Mouse (Mus musculus) midbrain, postnatal 0 days (tissue): ENCODE measurements around the gene Ubqln2. TPM values are rescaled to one million over a fixed set of nuclear protein-coding genes. Genes with fewer than 3 reads are reported as not detected.

Experiments used
- ATAC-seq: fragments of 200-750 bp; cut with Nextera tagmentation; 2 replicates; pipeline ENCODE4 v1.8.0; 2017; ENCODE audit warnings: moderate number of reproducible peaks, mild to moderate bottlenecking, moderate TSS enrichment, moderate library complexity; ENCODE audit not compliant: low FRiP score
- DNase-seq: peaks from one replicate; pipeline ENCODE4 v3.0.0-alpha.2; 2015; ENCODE audit warnings: low spot score
- H3K27ac ChIP-seq: fragments of 300-500 bp; sonication (generic); 2 replicates; pipeline ENCODE4 v1.5.1; 2014; ENCODE audit warnings: low read depth, mild to moderate bottlenecking, low read length, mixed read lengths
- H3K27me3 ChIP-seq: fragments of 300-500 bp; sonication (generic); 2 replicates; pipeline ENCODE4 v1.6.1; 2014; ENCODE audit warnings: low read length, control low read depth, mixed read lengths; ENCODE audit not compliant: insufficient read depth
- H3K36me3 ChIP-seq: fragments of 300-500 bp; sonication (generic); 2 replicates; pipeline ENCODE4 v1.6.1; 2014; ENCODE audit warnings: low read length, control low read depth, mixed read lengths; ENCODE audit not compliant: insufficient read depth
- H3K4me1 ChIP-seq: fragments of 300-500 bp; sonication (generic); 2 replicates; pipeline ENCODE4 v1.6.1; 2014; ENCODE audit warnings: mild to moderate bottlenecking, control low read depth, antibody characterized with exemption, low read length, mixed read lengths; ENCODE audit not compliant: insufficient read depth
- H3K4me2 ChIP-seq: fragments of 300-500 bp; sonication (generic); 2 replicates; pipeline ENCODE4 v1.6.1; 2014; ENCODE audit warnings: low read depth, mild to moderate bottlenecking, low read length, mixed read lengths; ENCODE audit not compliant: poor library complexity, severe bottlenecking
- H3K4me3 ChIP-seq: fragments of 300-500 bp; sonication (generic); 2 replicates; pipeline ENCODE4 v1.5.1; 2014; ENCODE audit warnings: low read depth, mild to moderate bottlenecking, low read length, moderate library complexity
- H3K9ac ChIP-seq: fragments of 300-500 bp; sonication (generic); replicated peaks from 2 replicates; pipeline ENCODE4 v1.6.1; 2014; ENCODE audit warnings: mild to moderate bottlenecking, low read length, moderate library complexity, mixed read lengths; ENCODE audit not compliant: poor library complexity, severe bottlenecking
- H3K9me3 ChIP-seq: fragments of 300-500 bp; sonication (generic); 2 replicates; pipeline ENCODE4 v1.6.1; 2016; ENCODE audit warnings: low read length, control low read depth
- CTCF ChIP-seq: IDR thresholded peaks from 2 replicates; pipeline ENCODE4 v1.5.1; 2016; ENCODE audit warnings: antibody characterized with exemption, mild to moderate bottlenecking
- WGBS: fragments of 180-500 bp; shearing (Covaris S2); extraction: QIAGEN DNeasy Blood & Tissue Kit; methylation state at CpG from one replicate; pipeline ENCODE4 v1.1.7; 2014; 5-methylcytosine and 5-hydroxymethylcytosine counted together
- polyA plus RNA-seq: library from polyadenylated mRNA; unstranded; fragments of >200 nt; fragmentation: Nextera tagmentation; extraction: Ambion mirVana; gene quantifications from 2 replicates; pipeline ENCODE4 v1.2.1, GENCODE M21; 2015
- total RNA-seq: library from RNA; depleted of rRNA; stranded (reverse); fragments of >200 nt; gene quantifications from 2 replicates; pipeline ENCODE4 v1.2.3, GENCODE M21; 2014; rRNA removed

Gene Ubqln2
- total and polyA plus RNA-seq, 2 experiments from 2014 or later = 56.0 to 122 TPM

DNA sequence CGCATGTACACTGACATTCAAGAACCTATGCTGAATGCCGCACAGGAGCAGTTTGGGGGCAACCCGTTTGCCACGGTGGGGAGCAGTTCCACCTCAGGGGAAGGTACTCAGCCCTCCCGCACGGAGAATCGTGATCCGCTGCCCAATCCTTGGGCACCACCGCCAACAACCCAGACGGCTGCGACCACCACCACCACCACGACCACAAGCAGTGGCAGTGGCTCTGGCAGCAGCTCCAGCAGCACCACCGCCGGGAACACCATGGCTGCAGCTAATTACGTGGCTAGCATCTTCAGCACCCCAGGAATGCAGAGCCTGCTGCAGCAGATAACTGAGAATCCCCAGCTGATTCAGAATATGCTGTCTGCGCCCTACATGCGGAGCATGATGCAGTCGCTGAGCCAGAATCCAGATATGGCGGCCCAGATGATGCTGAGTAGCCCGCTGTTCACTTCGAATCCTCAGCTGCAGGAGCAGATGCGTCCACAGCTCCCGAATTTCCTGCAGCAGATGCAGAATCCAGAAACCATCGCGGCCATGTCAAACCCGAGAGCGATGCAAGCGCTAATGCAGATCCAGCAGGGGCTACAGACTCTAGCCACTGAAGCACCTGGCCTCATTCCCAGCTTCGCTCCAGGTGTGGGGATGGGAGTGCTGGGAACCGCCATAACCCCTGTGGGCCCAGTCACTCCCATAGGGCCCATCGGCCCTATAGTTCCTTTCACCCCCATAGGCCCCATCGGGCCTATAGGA lies 1.4 kb downstream of the Ubqln2 start:
- peak overlapping the region; percentile 58 for H3K4me3 ChIP-seq
- H3K4me2 ChIP-seq = peak overlapping the region; percentile 68
- H3K9me3 ChIP-seq = no peaks in the 10 kb centered on the region
- no peaks in the 10 kb centered on the region for H3K4me1 ChIP-seq
- peak overlapping the region; percentile 81 for H3K9ac ChIP-seq
- H3K36me3 ChIP-seq = no peaks in the 10 kb centered on the region
- H3K27me3 ChIP-seq = no peaks in the 10 kb centered on the region
- H3K27ac ChIP-seq = peak overlapping the region; percentile 92
- no peak for TF ChIP-seq CTCF
- DNase-seq = peak; percentile 12
- ATAC-seq = no peak
- WGBS = 29% methylated on average over 32 of the region's 32 CpGs

DNA sequence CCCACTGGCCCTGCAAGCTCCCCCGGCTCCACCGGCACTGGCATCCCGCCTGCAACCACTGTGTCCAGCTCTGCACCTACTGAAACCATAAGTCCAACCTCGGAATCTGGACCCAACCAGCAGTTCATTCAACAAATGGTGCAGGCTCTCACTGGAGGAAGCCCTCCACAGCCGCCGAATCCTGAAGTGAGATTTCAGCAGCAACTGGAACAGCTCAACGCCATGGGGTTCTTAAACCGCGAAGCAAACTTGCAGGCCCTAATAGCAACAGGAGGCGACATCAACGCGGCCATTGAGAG lies 2.0 kb downstream of the Ubqln2 start:
- Histone ChIP-seq H3K4me2 (peak overlapping the region; percentile 68), H3K27ac (peak overlapping the region; percentile 92), H3K9ac (peak overlapping the region; percentile 81), H3K27me3 (no peaks in the 10 kb centered on the region), H3K9me3 (no peaks in the 10 kb centered on the region), H3K36me3 (no peaks in the 10 kb centered on the region), H3K4me1 (no peaks in the 10 kb centered on the region), H3K4me3 (peak overlapping the region; percentile 58)
- no peak for TF ChIP-seq CTCF
- 23% methylated on average over 12 of the region's 12 CpGs for WGBS
- DNase-seq (peak; percentile 24), ATAC-seq (no peak)

DNA sequence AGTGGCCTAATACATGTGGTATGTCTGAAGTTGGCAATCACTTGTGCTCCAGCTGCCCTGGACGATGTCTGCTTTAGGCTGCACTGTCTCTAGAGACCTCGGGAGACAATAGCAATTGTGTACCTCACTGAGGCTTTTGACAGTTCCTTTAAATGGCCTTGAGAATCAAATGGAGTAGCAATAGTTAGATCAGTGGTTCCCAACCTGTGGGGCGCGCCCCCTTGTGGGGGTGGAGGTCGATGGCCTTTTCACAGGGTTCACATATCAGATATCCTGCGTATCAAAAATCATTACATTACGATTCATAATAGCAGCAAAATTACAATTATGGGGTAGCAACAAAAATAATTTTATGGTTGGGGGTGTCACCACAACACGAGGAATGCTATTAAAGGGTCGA lies 7.9 kb downstream of the Ubqln2 start:
- H3K9ac ChIP-seq = no peak overlapping the region
- H3K27me3 ChIP-seq = no peaks in the 10 kb centered on the region
- peak; percentile 52 for TF ChIP-seq CTCF
- no peak overlapping the region for H3K27ac ChIP-seq
- H3K4me3 ChIP-seq = no peak overlapping the region
- H3K4me1 ChIP-seq = no peaks in the 10 kb centered on the region
- WGBS = 42% methylated on average over 9 of the region's 9 CpGs
- H3K9me3 ChIP-seq = no peaks in the 10 kb centered on the region
- H3K4me2 ChIP-seq = no peak overlapping the region
- ATAC-seq (no peak), DNase-seq (no peak)
- no peaks in the 10 kb centered on the region for H3K36me3 ChIP-seq

DNA sequence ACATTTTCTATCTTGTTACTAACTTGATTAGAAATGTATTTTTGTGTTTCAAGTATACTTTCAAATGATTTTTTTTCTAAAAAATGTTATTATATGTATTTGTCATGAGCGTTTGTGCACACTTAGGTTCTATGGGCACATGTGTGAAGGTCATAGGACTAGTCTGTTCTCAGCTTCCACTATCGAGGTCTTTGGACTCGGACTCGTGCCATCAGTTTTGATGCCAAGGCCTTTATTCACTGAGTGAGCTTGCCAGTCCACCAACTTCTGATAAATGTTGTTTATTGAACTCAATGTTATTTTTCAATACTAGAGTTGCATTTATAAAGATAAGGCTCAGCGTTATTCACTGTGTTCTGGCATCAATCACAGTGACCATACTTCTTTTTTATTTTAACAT lies 17.5 kb downstream of the Ubqln2 start:
- WGBS = 80% methylated on average over 5 of the region's 5 CpGs
- TF ChIP-seq CTCF = no peak
- H3K4me2 ChIP-seq = no peak overlapping the region
- H3K27me3 ChIP-seq = no peaks in the 10 kb centered on the region
- no peaks in the 10 kb centered on the region for H3K36me3 ChIP-seq
- ATAC-seq (no peak), DNase-seq (no peak)
- H3K4me3 ChIP-seq = no peak overlapping the region
- H3K4me1 ChIP-seq = no peaks in the 10 kb centered on the region
- no peaks in the 10 kb centered on the region for H3K9me3 ChIP-seq
- H3K9ac ChIP-seq = no peak overlapping the region
- no peak overlapping the region for H3K27ac ChIP-seq

DNA sequence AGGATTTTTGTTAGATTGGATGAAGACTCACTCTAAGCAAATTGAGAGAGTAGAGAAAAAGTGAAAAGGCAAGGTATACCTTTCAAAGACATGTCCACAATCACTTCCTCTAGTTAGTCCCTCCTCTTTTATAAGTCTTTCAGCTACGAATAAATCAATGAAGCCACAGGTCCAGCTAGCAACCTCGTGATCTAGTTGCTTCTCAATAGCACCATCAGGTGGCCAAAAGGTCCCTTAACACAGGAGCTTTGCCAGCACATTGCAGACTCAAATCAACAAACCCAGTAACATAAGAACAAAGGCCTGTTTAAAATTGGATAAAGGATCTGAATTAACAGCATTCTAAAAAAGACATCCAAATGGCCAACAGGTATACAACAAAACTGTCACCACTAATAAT lies 30.4 kb downstream of the Ubqln2 start:
- Histone ChIP-seq H3K9me3 (no peaks in the 10 kb centered on the region), H3K27ac (no peak overlapping the region), H3K4me3 (no peak overlapping the region), H3K9ac (no peak overlapping the region), H3K4me2 (no peak overlapping the region), H3K4me1 (no peaks in the 10 kb centered on the region), H3K36me3 (no peaks in the 10 kb centered on the region), H3K27me3 (no peaks in the 10 kb centered on the region)
- 24% methylated on average over 2 of the region's 2 CpGs for WGBS
- peak; percentile 71 for TF ChIP-seq CTCF
- DNase-seq (peak; percentile 55), ATAC-seq (no peak)

Other genes starting within 250 kb of the Ubqln2 start
- gene Cypt3, start 60.4 kb downstream of the Ubqln2 start, total RNA-seq = not detected in 2 replicates
- not detected in 2 replicates for gene Cypt3, start 60.4 kb downstream of the Ubqln2 start, polyA plus RNA-seq
- 5.8 and 6.3 TPM in 2 replicates for gene Kctd12b, start 198.2 kb downstream of the Ubqln2 start, total RNA-seq
- gene Kctd12b, start 198.2 kb downstream of the Ubqln2 start, polyA plus RNA-seq = 2.7 and 3.6 TPM in 2 replicates
- 73.0 and 89.6 TPM in 2 replicates for gene Nbdy, start 225.4 kb downstream of the Ubqln2 start, total RNA-seq
- 201 TPM in 2 replicates for gene Nbdy, start 225.4 kb downstream of the Ubqln2 start, polyA plus RNA-seq